Mouse (Mus musculus) heart, postnatal 0 days (tissue): Measurements from ENCODE around the gene Srbd1.

Experiments used
- CTCF ChIP-seq: IDR thresholded peaks from 2 replicates; pipeline ENCODE4 v1.5.1; 2016; ENCODE audit warnings: antibody characterized with exemption, control low read depth, low read depth
- EP300 ChIP-seq: IDR thresholded peaks from 2 replicates; pipeline ENCODE4 v1.6.1; 2016; ENCODE audit warnings: antibody characterized with exemption, low read depth

DNA sequence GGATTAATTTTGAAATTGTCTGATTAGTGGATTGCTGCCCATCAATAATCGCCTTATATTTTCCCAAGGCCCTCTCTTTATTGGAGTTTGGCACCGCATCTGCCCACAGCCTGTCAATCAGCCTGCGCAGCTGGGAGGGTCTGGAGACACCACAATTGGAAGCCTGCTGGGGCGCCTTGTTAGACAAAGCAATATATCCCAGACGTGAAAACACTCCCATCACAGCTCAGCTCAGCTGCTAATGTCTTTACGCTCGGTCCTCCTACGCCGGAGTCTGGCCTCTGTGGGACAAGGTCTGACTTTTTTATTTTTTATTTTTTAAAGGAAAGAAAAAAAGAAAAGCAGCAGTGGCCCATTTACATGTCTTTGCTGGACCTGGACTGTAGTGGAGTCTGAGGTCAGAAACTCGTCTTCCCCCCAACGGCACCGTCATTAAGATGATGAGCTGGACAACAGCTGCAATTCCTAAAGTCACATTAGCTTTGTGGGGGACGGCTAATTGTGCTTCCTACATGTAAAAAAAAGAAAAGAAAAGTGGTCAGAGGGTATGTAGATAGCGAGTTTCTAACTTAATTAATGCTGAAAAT is 195.0 kb downstream of the Srbd1 start:
- TF ChIP-seq CTCF (no peak), EP300 (no peak)
